Mouse (Mus musculus) liver, embryonic 14.5 days (tissue): ENCODE data around the gene Pafah1b3. TPM values are rescaled to one million over a fixed set of nuclear protein-coding genes. Genes with fewer than 3 reads are reported as not detected.

ENCODE experiments used
- ATAC-seq: fragments of 200-750 bp; cut with Nextera tagmentation; 2 replicates; pipeline ENCODE4 v1.8.0; 2017; ENCODE audit warnings: moderate number of reproducible peaks, mild to moderate bottlenecking, moderate library complexity; ENCODE audit not compliant: insufficient read depth
- DNase-seq, 3 experiments: peaks; one replicate each; pipeline ENCODE4 v3.0.0-alpha.2; 2012 to 2013; ENCODE audit warnings: low read depth in 3 of 3, low spot score in 3 of 3
- H3K27ac ChIP-seq: fragments of 300-500 bp; sonication (generic); 2 replicates; pipeline ENCODE4 v1.5.1; 2014; ENCODE audit warnings: moderate library complexity, mild to moderate bottlenecking, control low read depth, inconsistent platforms
- H3K27me3 ChIP-seq: fragments of 300-500 bp; sonication (generic); 2 replicates; pipeline ENCODE4 v1.6.1; 2014; ENCODE audit warnings: mild to moderate bottlenecking, low read length, moderate library complexity; ENCODE audit not compliant: control insufficient read depth, insufficient read depth
- H3K36me3 ChIP-seq: fragments of 300-500 bp; sonication (generic); replicated peaks from 2 replicates; pipeline ENCODE4 v1.6.1; 2014; ENCODE audit warnings: low read depth; ENCODE audit not compliant: control insufficient read depth, insufficient read depth
- H3K4me1 ChIP-seq, 2 experiments: fragments of 200-500 bp in 1 of 2; fragments of 300-500 bp in 1 of 2; sonication (generic) in 1 of 2; replicated peaks; 2 replicates each; pipeline ENCODE4 v1.6.1; 2012 to 2014; ENCODE audit warnings: antibody characterized with exemption in 1 of 2, inconsistent platforms in 1 of 2, low read length in 1 of 2; ENCODE audit not compliant: control insufficient read depth in 2 of 2, insufficient read depth in 2 of 2
- H3K4me2 ChIP-seq: fragments of 300-500 bp; sonication (generic); 2 replicates; pipeline ENCODE4 v1.6.1; 2014; ENCODE audit warnings: low read depth, mild to moderate bottlenecking, control low read depth, moderate library complexity
- H3K4me3 ChIP-seq, 2 experiments: fragments of 200-500 bp in 1 of 2; fragments of 300-500 bp in 1 of 2; sonication (generic) in 1 of 2; 2 replicates each; pipeline ENCODE4 v1.5.1; 2012 to 2014; ENCODE audit warnings: low read depth in 2 of 2, low read length in 2 of 2, mild to moderate bottlenecking in 2 of 2, control low read depth in 1 of 2, inconsistent platforms in 1 of 2, moderate library complexity in 1 of 2; ENCODE audit not compliant: insufficient read depth in 1 of 2
- H3K9ac ChIP-seq: fragments of 300-500 bp; sonication (generic); replicated peaks from 2 replicates; pipeline ENCODE4 v1.6.1; 2014; ENCODE audit warnings: mild to moderate bottlenecking, control low read depth, moderate library complexity
- H3K9me3 ChIP-seq: fragments of 300-500 bp; sonication (generic); 2 replicates; pipeline ENCODE4 v1.6.1; 2016; ENCODE audit warnings: low read length, mixed read lengths; ENCODE audit not compliant: control insufficient read depth
- CTCF ChIP-seq: IDR thresholded peaks from 2 replicates; pipeline ENCODE4 v1.5.1; 2016; ENCODE audit warnings: antibody characterized with exemption, low read depth, control low read depth
- EP300 ChIP-seq: IDR thresholded peaks from 2 replicates; pipeline ENCODE4 v1.6.1; 2016; ENCODE audit warnings: antibody characterized with exemption, low read depth
- WGBS: fragments of 180-500 bp; shearing (Covaris S2); extraction: QIAGEN DNeasy Blood & Tissue Kit; methylation state at CpG from one replicate; pipeline ENCODE4 v1.1.7; 2014; ENCODE audit not compliant: insufficient replicate concordance; 5-methylcytosine and 5-hydroxymethylcytosine counted together
- polyA plus RNA-seq, 2 experiments: library from polyadenylated mRNA; depleted of rRNA in 1 of 2; stranded (reverse) in 1 of 2; unstranded in 1 of 2; fragments of >200 nt; fragmentation: Nextera tagmentation in 1 of 2; extraction: Ambion mirVana in 1 of 2; gene quantifications; 2 replicates each; pipeline versions ENCODE4 v1.2.1 to v1.2.3; 2012 to 2014

Gene Pafah1b3
- polyA plus RNA-seq, 2 experiments: 24.3 to 26.2 TPM

GRCm38 (mm10) chr7:25305956-25306613, 8.3 kb upstream of the Pafah1b3 start, which contains the start of gene Tmem145:
TSS of gene Tmem145 (plus strand) at chr7:25306106.
- Histone ChIP-seq H3K4me1 (no peaks in the 10 kb centered on the region), H3K36me3 (no peaks in the 10 kb centered on the region), H3K9ac (no peak within 1 kb of the TSS), H3K4me2 (peak within 1 kb of the TSS; percentile 49), H3K4me3 (peak within 1 kb of the TSS; percentile 11 to 44; a peak in 3 of 4 replicates), H3K9me3 (no peaks in the 10 kb centered on the region), H3K27ac (no peak within 1 kb of the TSS), H3K27me3 (peaks cover 32% of the 10 kb centered on the region)
- DNase-seq: no peak
- no peak for ATAC-seq
- WGBS: 1% methylated on average over 46 of the region's 47 CpGs
- TF ChIP-seq EP300 (no peak), CTCF (no peak)

- WGBS: 0% methylated on average over 2 of the region's 2 CpGs
- Histone ChIP-seq H3K4me1 (no peaks in the 10 kb centered on the region), H3K36me3 (no peaks in the 10 kb centered on the region), H3K27ac (no peak overlapping the region), H3K4me2 (peak overlapping the region; percentile 49), H3K9me3 (no peaks in the 10 kb centered on the region), H3K27me3 (peaks cover 29% of the 10 kb centered on the region), H3K4me3 (no peak overlapping the region), H3K9ac (no peak overlapping the region)
- no peak for TF ChIP-seq CTCF
- no peak for TF ChIP-seq EP300
- DNase-seq (no peak), ATAC-seq (no peak)
These were observed 7.7 kb upstream of the Pafah1b3 start for GRCm38 (mm10) chr7:25305481-25305880.

DNA sequence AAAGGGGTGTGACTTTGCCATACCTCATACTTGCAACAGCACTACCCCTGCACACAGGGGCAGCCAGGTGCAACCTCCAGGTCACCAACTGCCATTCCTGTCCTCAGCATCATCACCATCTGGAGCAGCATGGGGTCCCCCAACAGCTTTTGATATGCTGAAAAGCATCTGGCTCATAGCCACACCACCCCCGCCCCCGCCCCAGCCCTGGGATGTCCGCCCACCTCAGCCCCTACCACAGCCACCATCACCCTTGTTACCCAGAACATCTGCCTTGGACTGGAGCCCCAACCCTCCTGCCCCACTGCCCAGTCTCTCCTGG, 5.9 kb upstream of the Pafah1b3 start:
- no peaks in the 10 kb centered on the region for H3K9me3 ChIP-seq
- H3K4me2 ChIP-seq: no peak overlapping the region
- no peak overlapping the region for H3K4me3 ChIP-seq
- DNase-seq (no peak), ATAC-seq (no peak)
- no peaks in the 10 kb centered on the region for H3K4me1 ChIP-seq
- no peak overlapping the region for H3K27ac ChIP-seq
- H3K27me3 ChIP-seq: peaks cover 27% of the 10 kb centered on the region
- TF ChIP-seq CTCF: no peak
- TF ChIP-seq EP300: no peak
- H3K9ac ChIP-seq: no peak overlapping the region
- no peaks in the 10 kb centered on the region for H3K36me3 ChIP-seq
- WGBS: 59% methylated on average over 3 of the region's 3 CpGs

DNA sequence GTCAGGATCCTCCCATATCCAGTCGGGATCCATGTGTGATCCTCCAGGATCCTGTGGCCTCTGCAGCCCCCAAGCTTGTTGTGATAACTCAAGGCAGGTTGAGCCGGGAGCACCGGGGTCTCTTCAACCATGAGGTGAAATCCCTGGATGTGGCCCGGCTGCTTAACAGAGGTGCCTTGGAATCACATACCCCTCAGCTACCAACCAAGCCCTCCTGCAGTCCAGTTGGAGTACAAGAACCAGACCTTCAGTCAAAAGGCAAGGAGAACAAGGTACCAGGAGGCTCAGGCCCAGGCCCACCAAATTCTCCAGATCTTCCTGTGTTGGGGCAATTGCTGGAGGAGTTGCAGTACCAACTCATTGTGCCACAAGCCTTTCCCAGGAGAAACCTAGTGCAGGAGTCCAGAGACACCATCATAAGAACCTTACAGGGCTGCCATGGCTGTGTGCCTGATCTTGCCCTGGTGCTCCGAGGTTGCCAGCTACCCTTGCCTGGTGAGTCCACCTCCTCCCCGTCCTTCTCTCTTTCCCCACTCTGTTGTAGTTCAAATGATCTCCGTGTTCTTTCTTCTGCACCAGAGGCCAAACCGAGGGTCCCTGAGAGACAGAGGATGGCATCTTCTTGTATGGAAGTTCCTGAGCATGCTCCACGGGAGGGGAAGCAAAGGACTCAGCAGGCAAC, 5.4 kb upstream of the Pafah1b3 start:
- Histone ChIP-seq H3K4me3 (no peak overlapping the region), H3K4me1 (no peaks in the 10 kb centered on the region), H3K36me3 (no peaks in the 10 kb centered on the region), H3K27me3 (peaks cover 27% of the 10 kb centered on the region), H3K9me3 (no peaks in the 10 kb centered on the region), H3K9ac (no peak overlapping the region), H3K4me2 (no peak overlapping the region), H3K27ac (no peak overlapping the region)
- 47% methylated on average over 9 of the region's 9 CpGs for WGBS
- DNase-seq: no peak
- no peak for ATAC-seq
- TF ChIP-seq EP300: no peak
- TF ChIP-seq CTCF: no peak

- DNase-seq (no peak), ATAC-seq (0 out of 2 replicates have a peak, but pooled peaks have one; percentile 14)
- no peaks in the 10 kb centered on the region for H3K9me3 ChIP-seq
- H3K27me3 ChIP-seq: peaks cover 15% of the 10 kb centered on the region
- H3K4me1 ChIP-seq: peaks cover 4 to 5% of the 10 kb centered on the region in 2 experiments
- no peak within 1 kb of the TSS for H3K4me3 ChIP-seq
- no peak within 1 kb of the TSS for H3K9ac ChIP-seq
- WGBS: 52% methylated on average over 19 of the region's 19 CpGs
- no peak within 1 kb of the TSS for H3K4me2 ChIP-seq
- no peak within 1 kb of the TSS for H3K27ac ChIP-seq
- TF ChIP-seq EP300 (no peak), CTCF (no peak)
- no peaks in the 10 kb centered on the region for H3K36me3 ChIP-seq
These were observed 3.3 kb upstream of the Pafah1b3 start, which contains the start of gene Prr19 for GRCm38 (mm10) chr7:25301063-25301462. TSS of gene Prr19 (plus strand) at chr7:25301411.
